Mouse (Mus musculus) liver, embryonic 11.5 days (tissue): ENCODE data around the gene Smcp. TPM values are rescaled to one million over a fixed set of nuclear protein-coding genes. Genes with fewer than 3 reads are reported as not detected.

Experiments used
- ATAC-seq: fragments of 200-750 bp; cut with Nextera tagmentation; replicated peaks from 2 replicates; pipeline ENCODE4 v1.8.0; 2017; ENCODE audit warnings: moderate number of reproducible peaks, mild to moderate bottlenecking, moderate TSS enrichment, moderate library complexity; ENCODE audit not compliant: low FRiP score
- DNase-seq: peaks from one replicate; pipeline ENCODE4 v3.0.0-alpha.2; 2017; ENCODE audit warnings: low spot score
- H3K27ac ChIP-seq: fragments of 300-500 bp; sonication (generic); 2 replicates; pipeline ENCODE4 v1.5.1; 2014; ENCODE audit warnings: mild to moderate bottlenecking, low read depth, low read length, control low read depth
- H3K27me3 ChIP-seq: fragments of 300-500 bp; sonication (generic); replicated peaks from 2 replicates; pipeline ENCODE4 v1.6.1; 2014; ENCODE audit warnings: low read length, mixed read lengths; ENCODE audit not compliant: control insufficient read depth, insufficient read depth
- H3K36me3 ChIP-seq: fragments of 300-500 bp; sonication (generic); 2 replicates; pipeline ENCODE4 v1.6.1; 2014; ENCODE audit warnings: mild to moderate bottlenecking, low read length, moderate library complexity, mixed read lengths; ENCODE audit not compliant: control insufficient read depth, insufficient read depth
- H3K4me1 ChIP-seq: fragments of 300-500 bp; sonication (generic); replicated peaks from 2 replicates; pipeline ENCODE4 v1.6.1; 2014; ENCODE audit warnings: low read length, mixed read lengths; ENCODE audit not compliant: control insufficient read depth, insufficient read depth
- H3K4me2 ChIP-seq: fragments of 300-500 bp; sonication (generic); 2 replicates; pipeline ENCODE4 v1.6.1; 2014; ENCODE audit warnings: mild to moderate bottlenecking, control low read depth, moderate library complexity
- H3K4me3 ChIP-seq: fragments of 300-500 bp; sonication (generic); 2 replicates; pipeline ENCODE4 v1.5.1; 2014; ENCODE audit warnings: low read depth, low read length, control low read depth
- H3K9ac ChIP-seq: fragments of 300-500 bp; sonication (generic); 2 replicates; pipeline ENCODE4 v1.6.1; 2014; ENCODE audit warnings: low read depth, low read length, control low read depth
- H3K9me3 ChIP-seq: fragments of 300-500 bp; sonication (generic); 2 replicates; pipeline ENCODE4 v1.6.1; 2016; ENCODE audit warnings: low read length, inconsistent platforms, mixed read lengths; ENCODE audit not compliant: control insufficient read depth
- WGBS: fragments of 180-500 bp; shearing (Covaris S2); extraction: QIAGEN DNeasy Blood & Tissue Kit; methylation state at CpG from one replicate; pipeline ENCODE4 v1.1.7; 2014; 5-methylcytosine and 5-hydroxymethylcytosine counted together
- polyA plus RNA-seq: library from polyadenylated mRNA; unstranded; fragments of >200 nt; fragmentation: Nextera tagmentation; extraction: Ambion mirVana; gene quantifications from 2 replicates; pipeline ENCODE4 v1.2.1, GENCODE M21; 2014

Gene Smcp
- polyA plus RNA-seq, 1 experiment from 2014 or later: not detected

DNA sequence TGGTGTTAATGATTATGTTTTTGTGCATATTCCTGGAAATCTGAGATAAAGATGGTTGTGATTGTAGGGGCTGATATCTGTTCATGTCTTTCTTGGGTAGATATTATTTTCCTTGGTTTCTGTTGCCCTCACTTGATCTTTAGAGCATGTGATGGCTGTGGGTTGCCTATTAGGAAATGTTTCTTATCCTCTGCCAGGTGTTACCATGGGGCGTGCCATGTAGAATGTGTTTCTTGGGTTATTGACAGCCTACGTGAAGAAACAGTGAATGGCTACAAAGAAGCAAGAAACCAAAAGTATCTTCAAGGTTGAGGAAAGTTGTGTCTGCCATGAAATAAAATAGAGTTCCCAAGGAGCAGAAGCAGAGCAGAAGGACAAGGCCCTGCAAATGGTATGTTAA lies 9.6 kb upstream of the Smcp start:
- no peak for ATAC-seq
- Histone ChIP-seq H3K4me3 (no peak overlapping the region), H3K9me3 (no peaks in the 10 kb centered on the region), H3K27ac (no peak overlapping the region), H3K9ac (no peak overlapping the region), H3K4me2 (no peak overlapping the region), H3K27me3 (no peaks in the 10 kb centered on the region), H3K4me1 (no peaks in the 10 kb centered on the region), H3K36me3 (no peaks in the 10 kb centered on the region)
- 85% methylated on average over 2 of the region's 2 CpGs for WGBS
- DNase-seq: no peak

DNA sequence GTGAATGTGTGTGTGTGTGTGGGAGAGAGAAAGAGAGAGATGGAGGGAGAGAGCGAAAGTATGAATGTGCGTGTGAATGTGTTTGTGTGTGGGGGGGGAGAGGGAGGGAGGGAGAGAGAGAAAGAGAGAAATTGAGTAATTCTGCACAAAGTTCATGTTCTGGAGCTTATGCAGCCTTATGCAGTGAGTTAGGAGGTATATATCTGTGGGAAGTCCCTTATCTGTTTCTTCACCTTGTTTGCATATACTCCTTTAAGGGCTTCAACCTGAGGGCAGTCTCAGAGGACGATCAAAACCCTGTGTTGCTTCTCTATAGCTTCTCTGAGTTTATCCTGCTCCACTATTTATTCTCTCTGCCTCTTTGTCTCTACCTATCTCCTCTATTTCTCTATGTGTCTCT lies 1.6 kb downstream of the Smcp start:
- no peaks in the 10 kb centered on the region for H3K36me3 ChIP-seq
- no peak for ATAC-seq
- H3K27ac ChIP-seq: no peak overlapping the region
- H3K9ac ChIP-seq: no peak overlapping the region
- no peak for DNase-seq
- no peaks in the 10 kb centered on the region for H3K9me3 ChIP-seq
- H3K4me1 ChIP-seq: no peaks in the 10 kb centered on the region
- H3K27me3 ChIP-seq: no peaks in the 10 kb centered on the region
- H3K4me3 ChIP-seq: no peak overlapping the region
- 82% methylated on average over 3 of the region's 3 CpGs for WGBS
- no peak overlapping the region for H3K4me2 ChIP-seq

- H3K27ac ChIP-seq: no peak overlapping the region
- no peak overlapping the region for H3K4me3 ChIP-seq
- H3K9ac ChIP-seq: no peak overlapping the region
- H3K9me3 ChIP-seq: no peaks in the 10 kb centered on the region
- 71% methylated on average over 1 of the region's 1 CpGs for WGBS
- no peaks in the 10 kb centered on the region for H3K36me3 ChIP-seq
- H3K4me2 ChIP-seq: no peak overlapping the region
- no peaks in the 10 kb centered on the region for H3K27me3 ChIP-seq
- no peak for DNase-seq
- ATAC-seq: no peak
- no peaks in the 10 kb centered on the region for H3K4me1 ChIP-seq
These were observed 3.7 kb downstream of the Smcp start for GRCm38 (mm10) chr3:92585055-92585454.

DNA sequence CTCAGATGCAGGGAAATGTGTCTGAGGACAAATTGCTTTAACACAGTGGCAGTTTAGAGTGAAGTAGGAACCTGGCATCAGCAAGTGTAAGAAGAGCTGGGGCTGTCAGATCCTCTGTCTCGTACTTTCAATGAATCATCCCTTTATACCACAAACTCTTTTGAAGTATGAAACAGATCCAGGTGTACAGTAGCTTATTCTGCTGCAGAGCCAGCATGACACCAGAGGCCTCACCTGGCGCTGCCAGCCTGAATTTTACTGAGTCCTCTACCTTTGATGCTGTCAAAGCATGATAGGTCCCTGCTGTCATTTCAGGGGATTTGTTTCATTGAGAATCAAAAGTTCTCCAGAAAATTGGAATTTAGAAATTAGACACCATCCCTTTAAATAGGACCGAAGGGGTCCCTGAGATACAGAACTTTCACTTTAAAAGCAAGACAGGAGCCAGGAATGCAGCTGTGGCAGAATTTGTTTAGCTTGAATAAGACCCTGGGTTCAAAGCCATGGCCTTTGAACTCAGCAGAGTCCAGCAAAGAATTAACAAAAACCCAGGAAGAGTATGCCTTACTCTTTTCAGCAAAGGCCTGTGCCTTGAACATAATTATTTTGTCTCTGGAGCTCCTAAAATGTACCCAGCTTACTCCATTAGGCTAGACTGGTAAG lies 5.5 kb downstream of the Smcp start:
- DNase-seq: no peak
- ATAC-seq: no peak
- Histone ChIP-seq H3K36me3 (no peaks in the 10 kb centered on the region), H3K27ac (no peak overlapping the region), H3K27me3 (no peaks in the 10 kb centered on the region), H3K9me3 (no peaks in the 10 kb centered on the region), H3K4me2 (no peak overlapping the region), H3K9ac (no peak overlapping the region), H3K4me3 (no peak overlapping the region), H3K4me1 (no peaks in the 10 kb centered on the region)
- WGBS: 71% methylated on average over 3 of the region's 3 CpGs

DNA sequence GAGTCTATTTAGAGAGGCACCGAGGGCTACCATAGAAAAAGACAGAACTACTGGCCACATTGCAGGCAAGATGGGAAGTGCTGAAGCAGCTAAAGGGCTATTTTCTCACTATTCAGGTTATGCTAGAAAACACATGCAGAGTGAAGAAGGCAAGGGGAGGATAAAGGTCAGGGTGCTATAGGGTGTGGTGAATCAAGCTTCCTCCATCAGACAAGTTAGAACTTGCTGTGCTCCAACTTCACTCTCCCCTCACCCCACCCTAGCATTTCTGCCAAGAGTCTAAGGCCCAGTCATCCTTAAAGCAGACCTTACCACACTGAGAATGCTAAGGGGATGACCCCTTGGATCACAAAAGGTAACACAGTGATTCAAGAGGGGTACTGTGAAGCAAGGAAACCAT lies 9.3 kb downstream of the Smcp start:
- no peak for ATAC-seq

GRCm38 (mm10) chr3:92578652-92579413 lies 10.0 kb downstream of the Smcp start:
- Histone ChIP-seq H3K27ac (no peak overlapping the region), H3K27me3 (no peaks in the 10 kb centered on the region), H3K9ac (no peak overlapping the region), H3K9me3 (no peaks in the 10 kb centered on the region), H3K36me3 (no peaks in the 10 kb centered on the region), H3K4me1 (no peaks in the 10 kb centered on the region), H3K4me2 (no peak overlapping the region), H3K4me3 (no peak overlapping the region)
- no peak for ATAC-seq
- no peak for DNase-seq
- whole genome bisulfite sequencing: 51% methylated on average over 4 of the region's 4 CpGs

More for the DNA sequence above, 9.3 kb downstream of the Smcp start:
- H3K9me3 ChIP-seq: no peaks in the 10 kb centered on the region
- WGBS: 78% methylated on average over 1 of the region's 1 CpGs
- H3K4me2 ChIP-seq: no peak overlapping the region
- no peak overlapping the region for H3K27ac ChIP-seq
- H3K36me3 ChIP-seq: no peaks in the 10 kb centered on the region
- no peak for DNase-seq
- H3K27me3 ChIP-seq: no peaks in the 10 kb centered on the region
- H3K4me3 ChIP-seq: no peak overlapping the region
- no peak overlapping the region for H3K9ac ChIP-seq
- H3K4me1 ChIP-seq: no peaks in the 10 kb centered on the region

DNA sequence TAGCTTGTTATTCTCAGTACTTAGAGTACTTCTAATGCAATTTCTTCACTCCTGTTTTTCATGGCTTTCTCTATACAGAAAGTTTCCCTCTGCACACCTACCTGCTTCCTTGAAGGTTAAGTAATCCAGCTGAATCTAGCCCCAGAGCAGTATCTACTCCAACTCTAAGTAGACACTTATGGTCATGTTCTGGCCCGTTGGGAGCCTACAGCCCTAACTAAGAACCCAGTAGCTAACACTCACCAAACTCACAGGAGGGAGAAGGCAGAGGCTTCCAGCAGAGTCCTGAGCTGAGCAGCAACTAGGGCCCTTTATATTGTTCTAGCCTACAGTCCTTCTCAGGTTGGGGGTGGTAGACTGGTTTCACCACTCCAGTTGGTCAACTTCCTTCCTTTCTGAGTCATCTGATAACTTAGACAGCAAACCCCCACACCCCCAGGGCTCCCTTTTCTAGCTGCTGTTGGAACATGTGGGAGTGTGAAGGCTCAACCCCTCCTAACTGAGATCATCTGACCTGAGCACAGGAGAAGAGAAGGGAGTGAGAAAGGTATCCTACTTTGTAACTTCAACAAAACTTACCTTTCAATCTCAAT lies 15.3 kb downstream of the Smcp start, which contains the start of gene Ivl:
Ivl (minus strand) TSS at position 287 of the 593 bp plus-strand sequence.
- H3K27me3 ChIP-seq: no peaks in the 10 kb centered on the region
- no peak within 1 kb of the TSS for H3K9ac ChIP-seq
- no peak within 1 kb of the TSS for H3K4me2 ChIP-seq
- H3K4me3 ChIP-seq: no peak within 1 kb of the TSS
- ATAC-seq: no peak
- H3K9me3 ChIP-seq: no peaks in the 10 kb centered on the region
- no peak within 1 kb of the TSS for H3K27ac ChIP-seq
- 55% methylated on average over 1 of the region's 1 CpGs for WGBS
- no peaks in the 10 kb centered on the region for H3K36me3 ChIP-seq
- DNase-seq: no peak
- no peaks in the 10 kb centered on the region for H3K4me1 ChIP-seq

- Histone ChIP-seq H3K4me3 (no peak overlapping the region), H3K4me2 (no peak overlapping the region), H3K27ac (no peak overlapping the region), H3K27me3 (no peaks in the 10 kb centered on the region), H3K9me3 (no peaks in the 10 kb centered on the region), H3K36me3 (no peaks in the 10 kb centered on the region), H3K9ac (no peak overlapping the region), H3K4me1 (no peaks in the 10 kb centered on the region)
- WGBS: 45% methylated on average over 2 of the region's 2 CpGs
- no peak for ATAC-seq
- no peak for DNase-seq
These were observed 16.2 kb downstream of the Smcp start for GRCm38 (mm10) chr3:92572514-92573155.
